Mouse (Mus musculus): Measurements from ENCODE around the gene Fyb. TPM values are rescaled to one million over a fixed set of nuclear protein-coding genes. Genes with fewer than 3 reads are reported as not detected.

The Fyb gene
- total RNA-seq (2017) = 40.5 and 132 TPM in 2 replicates

- peak; percentile 72 for ATAC-seq (replicated peaks; ENCODE audit: low read depth, poor library complexity, severe bottlenecking)
These were observed at the start of gene Fyb for GRCm38 (mm10) chr15:6522653-6523167. Gene Fyb (plus strand): TSS chr15:6522853.

DNA sequence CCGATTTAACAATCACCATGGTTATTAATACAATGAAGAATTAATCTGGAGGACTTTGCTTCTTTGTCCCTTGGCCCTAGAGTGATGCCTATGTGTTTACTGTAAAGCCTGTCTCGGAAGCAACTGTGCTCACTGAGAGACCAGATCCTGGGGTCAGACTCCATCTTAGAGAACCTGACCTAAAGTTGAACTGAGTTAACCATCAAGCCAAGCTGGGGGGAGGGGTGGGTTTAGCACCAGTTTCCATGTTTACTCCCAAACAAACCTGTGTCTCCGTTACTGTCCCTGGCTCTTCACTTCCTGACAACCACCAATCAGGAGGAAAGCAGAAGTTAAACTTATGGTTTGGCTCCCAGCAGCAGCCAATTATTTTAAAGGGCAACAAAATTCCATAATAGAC, 39.1 kb upstream of the Fyb start:
- ATAC-seq (replicated peaks; ENCODE audit: low read depth, poor library complexity, severe bottlenecking) = no peak

DNA sequence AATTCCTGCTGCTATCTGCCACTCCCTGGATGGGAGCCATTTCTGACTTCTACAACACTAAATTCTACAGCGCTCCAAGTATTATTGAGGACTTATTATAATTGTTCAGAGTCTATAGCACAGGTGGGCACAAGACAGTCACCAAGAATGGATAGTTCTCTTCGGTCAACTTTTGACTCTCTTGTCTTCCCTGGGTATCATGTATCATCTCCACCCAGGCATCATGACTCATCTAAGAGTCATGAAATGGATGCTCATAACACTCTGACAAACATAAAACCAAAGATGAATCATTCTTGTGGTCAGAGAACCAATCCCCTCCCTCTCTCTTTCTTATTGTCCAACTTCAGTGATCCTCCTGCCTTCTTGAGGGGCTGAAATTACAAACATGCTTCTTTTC, 30.3 kb upstream of the Fyb start:
- ATAC-seq (replicated peaks; ENCODE audit: low read depth, poor library complexity, severe bottlenecking) = no peak

GRCm38 (mm10) chr15:6498396-6499070, 24.1 kb upstream of the Fyb start:
- no peak for ATAC-seq (replicated peaks; ENCODE audit: low read depth, poor library complexity, severe bottlenecking)

GRCm38 (mm10) chr15:6500787-6501186, 21.9 kb upstream of the Fyb start:
- ATAC-seq (replicated peaks; ENCODE audit: low read depth, poor library complexity, severe bottlenecking) = peak; percentile 89

- no peak for ATAC-seq (replicated peaks; ENCODE audit: low read depth, poor library complexity, severe bottlenecking)
These were observed 5.1 kb upstream of the Fyb start for GRCm38 (mm10) chr15:6517525-6517924.

DNA sequence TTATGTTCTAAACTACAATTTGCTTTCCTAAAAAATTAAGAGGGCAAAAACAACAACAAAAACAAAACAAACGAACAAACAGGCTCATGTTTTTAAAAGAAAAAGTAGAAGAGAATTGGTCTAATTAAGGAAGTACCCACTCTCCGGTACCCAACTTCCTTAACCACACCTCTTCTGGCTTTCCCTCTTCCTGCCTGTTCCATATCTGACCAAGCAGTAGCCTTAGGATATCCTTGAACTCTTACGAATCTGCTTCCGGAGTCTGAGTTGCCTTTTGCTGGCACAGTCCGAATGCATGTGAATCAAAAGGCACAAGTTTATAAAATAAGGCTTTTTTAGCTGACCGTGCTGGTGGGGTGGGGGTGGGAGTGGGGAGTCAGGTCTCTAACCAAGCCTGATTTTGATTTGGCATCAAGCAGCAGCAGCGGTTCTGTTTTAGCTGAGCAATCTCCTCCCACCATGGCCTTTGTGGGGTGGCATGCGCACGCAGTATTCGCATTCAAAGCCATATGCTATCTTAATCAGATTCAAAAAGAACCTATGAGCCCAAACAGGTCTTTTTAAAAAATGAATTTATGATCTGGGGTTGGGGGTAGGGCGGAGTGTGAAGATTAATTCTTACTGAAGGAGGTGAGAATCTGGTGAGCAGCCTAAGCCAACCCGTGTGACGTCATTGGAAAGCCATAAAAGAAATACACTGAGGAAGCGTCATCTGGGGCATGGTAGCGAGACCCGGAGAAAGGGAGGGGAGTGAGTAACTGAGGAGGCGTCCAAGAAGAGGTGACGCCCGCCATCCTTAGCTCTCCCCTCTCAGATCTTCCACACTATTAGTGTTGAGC, 3.0 kb upstream of the Fyb start:
- ATAC-seq (replicated peaks; ENCODE audit: low read depth, poor library complexity, severe bottlenecking) = peak; percentile 49

GRCm38 (mm10) chr15:6520505-6521155, 2.0 kb upstream of the Fyb start:
- 0 out of 2 replicates have a peak, but pooled peaks have one; percentile 10 for ATAC-seq (replicated peaks; ENCODE audit: low read depth, poor library complexity, severe bottlenecking)

DNA sequence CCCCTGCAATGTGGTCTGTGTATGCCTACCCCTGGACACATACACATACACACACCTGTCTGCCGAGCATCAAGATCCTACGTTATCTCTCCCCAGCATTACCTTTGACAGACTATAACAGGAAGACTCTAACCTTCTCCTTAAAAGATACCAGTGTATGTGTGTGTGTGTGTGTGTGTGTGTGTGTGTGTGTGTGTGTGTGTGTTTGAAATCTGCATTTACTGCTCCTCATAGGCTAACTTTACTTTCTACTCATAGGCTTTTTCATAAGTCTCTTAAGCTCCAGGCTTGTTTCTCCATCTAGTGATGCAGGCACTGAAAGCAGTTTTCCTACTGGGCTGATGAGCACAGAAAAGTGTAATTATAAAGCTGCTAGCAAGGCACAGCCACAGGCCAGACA, 2.1 kb downstream of the Fyb start:
- no peak for ATAC-seq (replicated peaks; ENCODE audit: low read depth, poor library complexity, severe bottlenecking)

DNA sequence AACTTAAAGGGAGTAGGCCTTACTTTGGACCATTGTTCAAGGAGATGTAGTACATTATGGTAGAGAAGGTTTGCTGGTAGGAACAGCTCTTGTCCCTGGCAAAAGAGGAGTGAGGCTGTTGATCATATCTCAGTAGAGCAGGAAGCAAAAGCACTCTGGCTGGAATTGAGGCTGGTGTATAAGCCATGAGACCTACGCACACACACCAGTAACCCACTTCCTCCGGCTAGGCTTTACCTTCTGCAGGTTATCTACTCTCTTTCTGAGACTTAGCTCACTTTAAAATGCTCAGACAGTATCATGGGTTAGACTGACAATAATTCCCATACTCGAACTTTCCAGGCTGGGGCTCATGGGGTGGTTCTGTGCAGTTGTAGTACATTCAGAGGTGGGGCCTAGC, 2.7 kb downstream of the Fyb start:
- ATAC-seq (replicated peaks; ENCODE audit: low read depth, poor library complexity, severe bottlenecking) = no peak; the same call in 1 of the 2 replicates

- ATAC-seq (replicated peaks; ENCODE audit: low read depth, poor library complexity, severe bottlenecking) = peak; percentile 42; the same call in 1 of the 2 replicates
These were observed 11.2 kb downstream of the Fyb start for GRCm38 (mm10) chr15:6533858-6534343.

DNA sequence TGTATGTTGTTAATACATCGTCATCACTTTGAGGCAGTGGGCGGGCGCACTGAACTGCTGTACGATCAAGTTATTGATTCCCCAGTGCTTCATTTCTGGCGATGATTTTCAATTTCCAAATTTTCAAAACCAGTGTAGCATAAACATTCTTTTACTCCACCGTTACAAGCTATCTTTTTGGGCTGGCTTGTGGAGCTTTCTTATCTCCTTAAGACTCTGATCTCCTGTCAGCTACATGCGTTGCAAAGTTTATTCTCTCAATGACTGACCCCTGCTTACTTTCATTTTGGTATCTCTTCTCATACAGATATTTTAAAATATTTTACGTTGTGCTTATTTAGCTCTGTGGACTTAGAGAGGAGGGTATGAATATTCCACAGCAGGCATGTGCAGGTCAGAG, 11.9 kb downstream of the Fyb start:
- no peak for ATAC-seq (replicated peaks; ENCODE audit: low read depth, poor library complexity, severe bottlenecking)

DNA sequence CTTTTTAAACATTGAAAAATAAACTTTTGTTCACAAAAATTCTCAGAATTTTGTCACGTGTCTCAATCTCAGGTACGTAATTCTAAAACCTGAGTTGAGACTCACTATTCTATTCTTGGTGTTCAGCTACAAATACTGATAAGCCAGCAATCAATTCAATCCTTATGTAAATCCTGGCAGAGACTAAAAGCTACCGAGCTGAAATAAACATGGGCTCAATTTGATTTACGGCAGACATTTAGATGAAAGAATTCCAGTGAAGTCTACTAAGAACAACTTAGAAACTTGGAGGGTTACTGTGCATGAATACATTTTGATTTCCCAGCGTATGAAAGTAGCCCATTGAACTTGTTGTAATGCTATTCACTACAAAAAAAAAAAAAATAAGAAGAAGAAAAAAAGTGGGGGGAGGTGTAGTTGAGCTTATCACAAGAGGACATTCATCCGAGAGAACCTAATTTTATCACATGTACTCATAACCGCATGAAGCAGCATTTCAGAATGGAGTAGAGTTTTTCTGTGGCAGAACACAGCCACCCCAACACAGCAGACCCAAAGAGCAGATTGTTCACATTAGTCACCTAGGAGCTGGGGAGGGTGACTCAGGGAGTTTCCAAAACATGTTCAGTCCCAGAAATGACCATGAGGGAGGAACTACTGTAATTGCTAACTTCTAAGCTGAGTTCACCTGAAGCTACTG, 17.1 kb downstream of the Fyb start:
- ATAC-seq (replicated peaks; ENCODE audit: low read depth, poor library complexity, severe bottlenecking) = peak; percentile 99

DNA sequence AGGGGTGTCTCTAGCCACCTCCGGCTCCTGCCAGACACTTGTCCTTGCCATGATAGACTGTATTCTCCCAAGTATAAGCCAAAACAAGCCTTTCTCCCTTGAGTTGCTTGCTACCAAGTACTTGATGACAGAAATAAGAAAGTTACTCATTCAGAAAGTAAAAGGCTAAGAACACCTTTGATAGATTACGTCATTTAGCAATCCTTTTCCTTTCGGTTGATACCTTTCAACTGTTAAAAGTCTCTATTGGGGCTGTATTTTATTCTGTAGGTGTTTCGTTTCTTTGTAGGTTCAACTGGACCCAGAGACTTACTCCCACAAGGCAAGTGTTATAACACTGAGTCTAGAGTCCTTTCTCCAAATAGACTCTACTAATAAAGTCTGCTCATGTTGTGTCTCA, 26.3 kb downstream of the Fyb start:
- ATAC-seq (replicated peaks; ENCODE audit: low read depth, poor library complexity, severe bottlenecking) = no peak

DNA sequence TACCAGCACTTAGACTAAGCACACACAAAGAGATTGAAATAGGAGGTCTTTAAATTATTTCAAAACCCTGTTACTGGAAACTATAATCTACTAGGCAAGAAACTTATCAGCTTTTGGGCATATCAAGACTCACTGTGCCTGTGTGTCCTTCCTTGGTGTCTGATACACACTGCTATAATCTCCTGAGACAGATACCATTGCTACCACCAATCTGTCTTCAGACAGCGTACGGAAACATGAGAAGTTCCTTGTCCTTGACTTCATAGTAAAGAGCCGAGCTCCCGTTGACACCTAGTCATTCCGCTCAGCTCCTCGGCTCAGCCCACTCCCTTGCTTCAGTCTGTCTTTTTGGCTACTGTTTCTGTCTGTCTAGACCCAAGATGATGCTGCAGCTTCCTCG, 29.2 kb downstream of the Fyb start:
- no peak for ATAC-seq (replicated peaks; ENCODE audit: low read depth, poor library complexity, severe bottlenecking)

GRCm38 (mm10) chr15:6554742-6555141, 32.1 kb downstream of the Fyb start:
- ATAC-seq (replicated peaks; ENCODE audit: low read depth, poor library complexity, severe bottlenecking) = peak; percentile 69

DNA sequence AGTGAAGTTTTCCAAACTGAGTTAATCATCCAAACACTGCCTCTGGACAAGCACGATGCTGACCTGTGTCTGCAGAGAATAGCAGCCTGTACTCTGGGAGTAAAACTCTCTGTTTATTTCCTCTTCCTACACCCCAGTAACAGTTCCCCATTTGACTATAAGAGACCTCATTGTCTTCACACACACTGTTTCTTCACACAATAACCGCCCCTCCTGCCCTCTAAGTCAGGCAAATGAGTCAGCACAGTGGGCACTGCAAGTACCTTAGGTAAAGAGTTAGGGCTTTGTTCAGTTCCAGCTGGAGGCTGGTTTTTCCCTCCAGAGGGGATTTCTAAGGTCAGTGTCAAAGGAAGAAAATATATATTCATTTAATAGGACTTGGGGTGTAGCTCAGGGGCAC, 32.9 kb downstream of the Fyb start:
- peak; percentile 70 for ATAC-seq (replicated peaks; ENCODE audit: low read depth, poor library complexity, severe bottlenecking)

DNA sequence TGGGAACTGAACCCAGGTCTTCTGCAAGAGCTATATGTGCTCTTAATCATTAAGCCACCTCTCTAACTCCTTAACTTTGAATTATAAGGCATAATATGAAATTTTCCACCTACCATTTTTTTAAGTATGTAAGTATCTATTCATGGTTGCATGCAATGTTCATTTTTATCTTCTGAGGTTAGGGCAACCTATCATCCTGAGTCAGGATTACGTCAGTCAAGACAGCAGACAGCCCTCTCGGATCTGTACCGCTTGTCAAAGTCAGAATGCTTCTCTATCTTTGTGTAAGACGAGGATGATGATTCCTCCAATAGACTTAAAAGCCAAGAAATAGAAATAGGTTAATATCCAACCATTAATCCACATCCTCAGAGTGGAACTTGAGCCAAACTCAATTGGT, 33.6 kb downstream of the Fyb start:
- ATAC-seq (replicated peaks; ENCODE audit: low read depth, poor library complexity, severe bottlenecking) = no peak

DNA sequence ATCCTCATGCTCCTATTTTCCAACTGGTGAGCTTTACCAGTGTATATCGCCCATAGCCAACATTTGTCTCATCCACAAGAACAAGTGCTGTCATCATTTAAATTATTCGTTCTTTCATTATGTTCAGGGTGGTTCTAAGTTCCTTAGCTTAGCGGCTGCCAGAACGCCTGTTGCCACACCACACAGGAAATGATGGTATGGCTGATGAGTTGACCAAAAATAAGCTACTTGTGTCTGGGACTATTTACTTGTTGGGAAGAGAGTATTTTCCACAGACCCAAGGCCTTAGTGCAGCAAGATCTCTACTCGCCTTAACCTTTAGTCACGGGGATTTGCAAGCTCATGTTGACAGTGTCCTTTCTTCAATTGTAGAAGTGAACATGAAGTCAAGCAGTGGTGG, 34.3 kb downstream of the Fyb start:
- peak; percentile 45 for ATAC-seq (replicated peaks; ENCODE audit: low read depth, poor library complexity, severe bottlenecking)

- no peak for ATAC-seq (replicated peaks; ENCODE audit: low read depth, poor library complexity, severe bottlenecking)
These were observed 34.9 kb downstream of the Fyb start for GRCm38 (mm10) chr15:6557552-6557951.

Measured in common myeloid progenitor, adult 5-6 weeks (primary cell).